Mouse (Mus musculus) E14TG2a.4 (cell line): Measurements from ENCODE around the gene Ddx42.
"Not testable (repeated sequence)": the region's sequence is repeated elsewhere in the genome, so short reads cannot be mapped to it uniquely, and the experiment has no call there.

Experiments
- H3K27me3 ChIP-seq: 2 replicates; pipeline ENCODE4 v1.6.1; 2014; ENCODE audit warnings: low read length, control low read depth; ENCODE audit not compliant: insufficient read depth
- H3K36me3 ChIP-seq: 2 replicates; pipeline ENCODE4 v1.6.1; 2014; ENCODE audit warnings: low read length, control low read depth; ENCODE audit not compliant: insufficient read depth
- H3K4me1 ChIP-seq: replicated peaks from 2 replicates; pipeline ENCODE4 v1.6.1; 2014; ENCODE audit warnings: low read depth, low read length, control low read depth
- H3K4me3 ChIP-seq: replicated peaks from 2 replicates; pipeline ENCODE4 v1.5.1; 2014; ENCODE audit warnings: mild to moderate bottlenecking, low read length
- H3K9me3 ChIP-seq: 2 replicates; pipeline ENCODE4 v1.6.1; 2014; ENCODE audit warnings: low read length, control low read depth
- CTCF ChIP-seq: conservative IDR thresholded peaks from 2 replicates; pipeline ENCODE4 v1.5.1; 2014; ENCODE audit warnings: low read length
- NANOG ChIP-seq: IDR thresholded peaks from 2 replicates; pipeline ENCODE4 v1.6.1; 2014; ENCODE audit warnings: borderline replicate concordance, low read length, mixed read lengths
- POU5F1 ChIP-seq: IDR thresholded peaks from 2 replicates; pipeline ENCODE4 v1.6.1; 2014; ENCODE audit warnings: low read length, borderline replicate concordance

Gene Ddx42

DNA sequence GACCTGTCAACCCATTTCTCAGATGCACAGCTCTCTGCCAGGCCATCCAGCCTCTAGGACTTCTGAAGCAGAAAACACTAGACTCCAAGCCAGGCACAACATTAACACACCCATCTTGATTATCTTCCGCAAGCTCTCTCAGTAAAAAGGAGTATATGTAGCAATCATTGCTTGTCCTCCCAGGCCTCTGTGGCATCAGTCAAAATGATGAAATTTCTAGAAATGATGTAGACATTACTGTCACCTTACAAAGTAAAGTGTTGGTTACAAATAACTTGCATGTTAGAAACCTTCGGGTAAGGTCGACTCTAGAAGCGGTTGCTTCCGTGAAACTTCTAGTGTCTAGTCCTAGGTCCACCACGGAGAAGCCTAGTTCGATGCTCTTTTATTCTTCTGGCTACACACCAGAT, 1.3 kb upstream of the Ddx42 start:
- Histone ChIP-seq H3K4me3 (peak overlapping the region; percentile 99), H3K27me3 (no peaks in the 10 kb centered on the region), H3K9me3 (no peaks in the 10 kb centered on the region), H3K36me3 (peaks cover 40% of the 10 kb centered on the region), H3K4me1 (peaks cover 30% of the 10 kb centered on the region)
- TF ChIP-seq NANOG (no peak), CTCF (no peak), POU5F1 (no peak)

DNA sequence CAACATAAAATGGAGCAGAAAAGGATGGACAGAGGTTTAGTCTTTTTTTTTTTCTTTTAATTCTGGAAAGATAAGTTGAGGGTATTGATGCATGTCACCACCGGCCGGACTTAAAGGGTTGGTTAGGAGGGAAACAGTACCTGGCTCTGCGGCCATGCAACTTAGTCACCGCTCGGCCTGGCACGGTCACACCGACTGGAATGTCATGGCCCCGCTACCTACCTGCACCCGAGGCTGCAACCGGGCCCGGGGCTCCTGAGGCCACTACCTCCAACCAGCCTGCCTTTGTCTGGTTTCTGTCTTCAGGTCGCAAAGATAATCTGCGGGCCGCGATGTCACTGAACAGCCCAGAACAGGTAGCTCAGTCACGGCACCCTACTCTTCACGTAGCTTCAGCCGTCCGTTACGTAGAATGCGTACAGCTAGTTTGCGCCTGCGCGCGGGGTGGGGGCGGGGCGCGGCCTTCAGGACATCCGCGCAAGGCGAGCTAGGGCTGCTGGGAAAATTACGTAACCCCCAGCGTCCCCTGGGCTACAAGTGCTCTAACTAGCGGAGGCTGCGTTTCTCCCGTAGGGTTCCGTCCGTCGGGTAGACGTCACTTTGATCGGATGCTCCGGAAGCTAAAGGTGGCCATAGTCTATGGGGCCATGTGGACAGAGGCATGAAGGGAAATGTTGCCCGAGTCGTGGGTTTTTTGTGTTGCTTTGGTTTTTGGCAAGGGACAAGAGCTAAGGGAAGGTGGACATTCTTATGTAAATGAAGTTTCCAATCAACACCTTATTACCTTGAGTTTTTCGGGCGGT, 598 bp upstream of the Ddx42 start, which contains the start of gene Ccdc47:
TSS of gene Ccdc47 (minus strand) at position 418 of the 803 bp plus-strand sequence.
- no peak for TF ChIP-seq CTCF
- TF ChIP-seq NANOG: no peak
- TF ChIP-seq POU5F1: no peak
- Histone ChIP-seq H3K4me3 (peak within 1 kb of the TSS; percentile 99), H3K9me3 (no peaks in the 10 kb centered on the region), H3K27me3 (no peaks in the 10 kb centered on the region), H3K36me3 (peaks cover 37% of the 10 kb centered on the region), H3K4me1 (peaks cover 33% of the 10 kb centered on the region)

DNA sequence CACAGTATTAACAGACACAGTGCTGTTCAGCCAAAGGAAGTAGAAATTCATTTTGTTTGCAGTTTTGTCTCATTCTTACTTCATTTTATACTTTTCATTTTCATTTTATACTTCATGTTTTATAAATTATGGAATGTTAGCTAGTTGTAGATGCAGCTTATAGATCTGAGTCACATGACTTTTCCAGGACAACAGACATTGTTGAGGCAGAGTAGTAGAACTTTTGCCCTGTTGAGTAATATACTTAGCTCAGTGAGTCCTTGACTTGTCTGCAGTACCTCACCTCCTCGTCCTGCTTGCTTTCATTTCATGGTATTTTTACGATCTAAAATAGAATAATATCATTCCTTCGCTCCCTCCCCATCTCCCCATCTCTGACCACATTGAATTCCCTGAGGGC, 3.9 kb downstream of the Ddx42 start:
- no peak overlapping the region for H3K4me3 ChIP-seq
- H3K9me3 ChIP-seq: no peaks in the 10 kb centered on the region
- H3K27me3 ChIP-seq: no peaks in the 10 kb centered on the region
- TF ChIP-seq POU5F1 (no peak), CTCF (no peak), NANOG (no peak)
- peaks cover 23% of the 10 kb centered on the region for H3K4me1 ChIP-seq
- peaks cover 27% of the 10 kb centered on the region for H3K36me3 ChIP-seq

DNA sequence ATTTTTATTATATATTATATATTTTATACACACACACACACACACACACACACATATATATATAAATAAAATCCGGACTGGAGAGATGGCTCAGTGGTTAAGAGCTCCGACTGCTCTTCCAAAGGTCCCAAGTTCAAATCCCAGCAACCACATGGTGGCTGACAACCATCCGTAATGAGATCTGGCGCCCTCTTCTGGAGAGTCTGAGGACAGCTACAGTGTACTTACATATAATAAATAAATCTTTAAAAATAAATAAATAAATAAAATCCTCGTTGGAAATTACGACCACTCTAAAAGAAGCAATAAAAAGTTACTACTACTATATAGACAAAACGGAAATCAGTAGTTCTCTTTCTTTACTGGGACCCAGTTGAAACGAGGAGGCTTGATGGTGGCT, 17.3 kb downstream of the Ddx42 start:
- not testable (repeated sequence) for H3K9me3 ChIP-seq, H3K27me3 ChIP-seq, H3K4me3 ChIP-seq, H3K4me1 ChIP-seq
- H3K36me3 ChIP-seq: peaks cover 86% of the 10 kb centered on the region
- TF ChIP-seq CTCF: peak; percentile 38; the same call in 1 of the 2 replicates

DNA sequence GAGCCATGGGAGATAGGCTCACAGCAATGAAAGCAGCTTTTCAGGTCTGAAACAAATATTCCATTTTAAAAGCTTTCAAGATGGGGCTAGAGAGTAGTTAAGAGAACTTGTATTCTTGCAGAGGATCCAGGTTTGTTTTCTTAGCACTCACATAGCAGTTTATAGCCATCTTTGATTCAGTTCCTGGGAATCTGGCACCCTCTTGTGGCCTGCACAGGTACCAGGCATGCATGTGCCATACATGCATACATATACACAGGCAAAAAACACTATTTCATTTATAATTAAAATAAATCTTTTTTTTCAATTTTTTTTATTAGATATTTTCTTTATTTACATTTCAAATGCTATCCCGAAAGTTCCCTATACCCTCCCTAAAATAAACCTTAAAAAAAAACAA, 30.1 kb downstream of the Ddx42 start:
- Histone ChIP-seq H3K27me3 (no peaks in the 10 kb centered on the region), H3K36me3 (peaks cover 99% of the 10 kb centered on the region), H3K9me3 (no peaks in the 10 kb centered on the region), H3K4me3 (no peak overlapping the region), H3K4me1 (peaks cover 18% of the 10 kb centered on the region)
- TF ChIP-seq CTCF: peak; percentile 64
- no peak for TF ChIP-seq POU5F1

DNA sequence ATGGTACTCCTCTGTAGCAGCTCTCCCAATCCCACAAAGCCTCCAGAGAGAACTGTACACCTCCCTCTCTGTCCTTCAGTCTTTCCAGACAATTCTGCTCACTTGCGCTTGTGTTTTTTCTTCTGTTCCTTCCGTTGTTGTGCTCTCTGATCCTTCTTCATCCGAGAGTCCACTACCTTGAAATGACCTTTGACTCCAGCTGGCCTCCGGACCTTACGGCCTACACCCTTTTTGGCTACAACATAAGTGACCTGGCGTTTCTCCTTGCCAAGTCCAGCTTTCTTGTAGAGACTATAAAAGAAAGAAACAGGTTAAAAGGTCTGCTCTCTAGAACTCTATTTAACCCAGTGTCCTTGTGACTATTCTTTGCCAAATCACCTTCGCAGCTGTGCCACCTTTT, 32.6 kb downstream of the Ddx42 start:
- Histone ChIP-seq H3K4me3 (no peak overlapping the region), H3K9me3 (no peaks in the 10 kb centered on the region), H3K27me3 (no peaks in the 10 kb centered on the region), H3K36me3 (peaks cover 99% of the 10 kb centered on the region), H3K4me1 (peaks cover 40% of the 10 kb centered on the region)
- no peak for TF ChIP-seq POU5F1
- no peak for TF ChIP-seq CTCF
- TF ChIP-seq NANOG: no peak

DNA sequence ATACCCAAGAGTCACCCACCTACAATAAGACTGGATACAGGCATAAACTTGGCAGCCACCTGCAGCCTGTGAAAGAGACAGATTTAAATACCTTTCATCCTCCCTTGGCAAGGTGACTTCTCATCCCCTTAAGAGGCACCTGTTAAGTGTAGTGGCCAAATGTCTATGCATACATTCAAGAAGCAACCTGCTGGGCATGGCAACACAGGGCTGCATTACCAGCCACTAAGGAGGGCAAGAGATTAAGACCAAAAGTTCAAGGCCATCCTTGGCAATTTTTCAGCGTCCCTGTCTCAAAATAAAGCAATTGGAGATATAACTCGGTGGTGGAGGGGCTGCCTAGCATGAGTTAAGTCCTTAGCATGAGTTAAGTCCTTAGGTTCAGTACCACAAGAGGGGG, 38.0 kb downstream of the Ddx42 start:
- Histone ChIP-seq H3K9me3 (no peaks in the 10 kb centered on the region), H3K27me3 (no peaks in the 10 kb centered on the region), H3K36me3 (peaks cover 81% of the 10 kb centered on the region), H3K4me1 (peaks cover 69% of the 10 kb centered on the region), H3K4me3 (peak overlapping the region; percentile 98)
- TF ChIP-seq NANOG: no peak
- no peak for TF ChIP-seq POU5F1
- no peak for TF ChIP-seq CTCF

DNA sequence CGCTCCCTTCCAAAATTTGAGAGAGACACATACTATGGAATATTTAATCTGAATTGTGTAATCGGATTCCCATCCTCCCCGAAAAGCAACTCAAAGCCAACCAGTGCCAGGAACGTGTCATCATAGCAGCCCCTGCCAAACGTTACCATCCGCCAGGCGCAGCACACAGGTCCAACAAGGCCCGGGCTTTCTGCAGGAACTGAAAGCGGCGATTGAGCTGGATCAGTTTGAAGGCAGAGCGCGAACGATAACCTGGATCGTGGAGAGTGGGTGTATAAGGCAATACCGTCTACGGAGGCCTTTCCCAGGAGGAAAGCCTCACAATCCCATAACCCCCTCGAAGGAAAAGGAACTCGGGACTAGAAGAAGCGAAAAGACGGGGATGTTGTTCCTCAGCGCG, 38.4 kb downstream of the Ddx42 start:
- Histone ChIP-seq H3K36me3 (peaks cover 77% of the 10 kb centered on the region), H3K27me3 (no peaks in the 10 kb centered on the region), H3K4me1 (peaks cover 69% of the 10 kb centered on the region), H3K9me3 (no peaks in the 10 kb centered on the region), H3K4me3 (peak overlapping the region; percentile 98)
- no peak for TF ChIP-seq NANOG
- no peak for TF ChIP-seq POU5F1
- no peak for TF ChIP-seq CTCF
